Mouse (Mus musculus): ENCODE results near the gene Golgb1. TPM values are rescaled to one million over a fixed set of nuclear protein-coding genes. Genes with fewer than 3 reads are reported as not detected.

Gene Golgb1
- polyA plus RNA-seq, 2 experiments from 2014 or later, result 39.5 to 40.1 TPM

DNA sequence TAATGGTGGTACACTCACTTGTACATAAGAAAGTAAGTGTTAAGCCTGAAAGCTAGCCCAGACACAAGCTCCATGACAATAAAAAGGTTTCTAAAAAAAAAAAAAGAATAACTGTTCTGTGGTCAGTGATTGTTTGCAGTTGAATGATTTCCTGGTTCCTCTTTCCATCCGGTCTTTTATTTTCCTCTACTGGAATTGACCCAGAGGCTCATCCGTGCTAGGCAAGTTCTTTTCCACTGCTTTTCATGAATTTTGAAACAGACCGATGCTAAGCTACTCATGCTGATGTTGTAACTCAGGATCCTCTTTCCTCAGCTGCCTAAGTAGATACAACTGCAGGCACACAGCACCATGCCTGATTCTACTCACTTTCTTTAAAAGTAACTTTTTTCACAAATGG, 45.5 kb downstream of the Golgb1 start:
- ATAC-seq, result no peak

DNA sequence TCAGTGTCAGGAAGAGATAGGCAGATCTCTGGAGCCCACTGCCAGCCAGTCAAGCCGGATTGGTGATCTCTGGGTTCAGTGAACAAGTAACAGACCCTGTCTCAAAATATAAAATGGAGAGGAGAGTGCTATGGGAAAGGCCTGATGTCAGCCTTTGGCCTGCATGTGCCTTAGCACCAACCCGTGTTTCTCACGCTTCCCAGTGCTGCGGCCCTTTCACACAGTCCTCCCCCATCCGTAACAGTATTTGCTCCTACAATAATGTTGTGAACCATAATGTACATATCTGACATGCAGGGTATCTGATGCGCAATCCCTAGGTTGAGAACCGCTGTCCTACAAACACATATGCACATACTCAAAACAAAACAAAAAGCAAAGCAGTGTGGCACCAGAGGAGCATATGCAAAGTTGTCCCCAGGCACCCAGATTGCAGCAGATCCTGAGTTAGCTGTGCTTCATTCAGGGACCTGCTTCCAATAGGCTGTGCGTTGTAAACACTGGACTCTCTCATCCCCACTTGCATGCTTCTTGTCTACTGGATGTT, 46.2 kb downstream of the Golgb1 start:
- ATAC-seq, result no peak

DNA sequence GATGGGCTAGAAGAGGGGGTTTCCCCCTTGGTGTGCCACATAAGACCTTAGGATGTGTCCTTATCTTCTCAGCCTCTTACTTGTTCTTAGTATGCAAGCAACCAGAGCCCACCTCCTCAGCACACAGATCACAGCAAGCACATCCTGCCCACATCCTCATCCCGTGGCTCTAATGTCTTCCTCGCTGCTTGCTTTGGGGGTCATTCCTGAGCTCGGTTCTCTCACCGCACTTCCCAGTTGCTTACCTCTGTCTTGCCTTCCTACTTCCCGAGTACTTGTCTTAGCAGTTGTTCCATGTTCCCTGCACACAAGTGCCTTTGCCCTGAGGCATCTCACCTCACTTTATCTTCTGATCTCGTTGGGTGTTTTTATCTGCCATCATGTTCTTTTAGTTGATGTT, 47.0 kb downstream of the Golgb1 start:
- peak; percentile 81 for ATAC-seq

DNA sequence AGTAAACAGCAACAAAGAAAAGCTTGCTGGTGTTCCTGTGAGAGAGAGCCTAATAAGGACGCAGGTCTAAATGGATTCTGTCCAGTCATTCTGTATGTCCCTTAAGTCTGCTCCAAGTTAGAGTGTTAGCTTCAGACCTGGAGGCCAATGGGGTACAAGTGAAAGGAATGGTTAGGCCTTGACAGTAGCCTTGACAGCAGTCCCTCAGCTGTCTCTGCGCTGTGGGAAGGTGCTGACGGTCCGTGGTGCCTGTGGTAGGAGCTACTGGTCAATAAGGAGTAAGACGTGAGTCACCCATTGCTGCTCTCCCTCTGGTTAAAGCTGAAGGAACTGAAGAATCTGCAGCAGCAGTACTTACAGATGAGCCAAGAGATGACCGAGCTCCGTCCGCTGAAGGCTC, 49.4 kb downstream of the Golgb1 start:
- no peak for ATAC-seq

DNA sequence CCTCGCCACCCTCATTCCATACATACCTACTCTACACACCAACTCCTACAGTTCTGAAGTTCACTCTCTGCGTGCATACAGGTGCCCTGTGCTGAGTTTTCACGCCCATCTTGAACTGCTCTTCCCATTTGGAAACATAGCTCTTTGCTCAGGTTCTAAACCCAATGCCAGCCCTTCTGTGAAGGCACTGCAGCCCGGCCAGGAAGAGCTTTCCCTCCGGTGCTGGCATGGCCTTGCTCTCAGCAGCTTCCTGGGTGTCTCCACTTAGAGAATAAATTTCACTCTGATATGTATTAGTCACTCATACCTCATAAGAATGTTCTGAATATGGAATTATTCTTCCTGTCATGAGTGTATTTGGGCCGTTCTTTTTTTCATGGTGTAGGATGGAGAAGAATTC, 50.4 kb downstream of the Golgb1 start:
- no peak for ATAC-seq

DNA sequence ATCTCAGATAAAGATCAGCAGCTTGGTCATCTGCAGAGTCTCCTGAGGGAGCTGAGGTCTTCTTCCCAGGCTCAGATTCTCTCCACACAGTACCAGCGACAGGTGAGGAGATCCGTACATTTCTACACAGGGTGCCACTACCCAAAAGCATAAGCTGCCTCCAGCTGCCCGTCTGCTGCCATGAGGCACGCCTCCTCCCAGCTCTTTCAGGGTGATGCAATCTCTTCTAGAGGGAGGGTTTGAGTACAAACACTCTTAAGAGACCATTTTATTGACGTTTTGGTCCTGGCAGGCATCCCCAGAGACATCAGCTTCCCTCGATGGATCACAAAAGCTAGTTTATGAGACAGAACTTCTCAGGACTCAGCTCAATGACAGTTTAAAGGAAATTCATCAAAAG, 50.9 kb downstream of the Golgb1 start:
- no peak for ATAC-seq

DNA sequence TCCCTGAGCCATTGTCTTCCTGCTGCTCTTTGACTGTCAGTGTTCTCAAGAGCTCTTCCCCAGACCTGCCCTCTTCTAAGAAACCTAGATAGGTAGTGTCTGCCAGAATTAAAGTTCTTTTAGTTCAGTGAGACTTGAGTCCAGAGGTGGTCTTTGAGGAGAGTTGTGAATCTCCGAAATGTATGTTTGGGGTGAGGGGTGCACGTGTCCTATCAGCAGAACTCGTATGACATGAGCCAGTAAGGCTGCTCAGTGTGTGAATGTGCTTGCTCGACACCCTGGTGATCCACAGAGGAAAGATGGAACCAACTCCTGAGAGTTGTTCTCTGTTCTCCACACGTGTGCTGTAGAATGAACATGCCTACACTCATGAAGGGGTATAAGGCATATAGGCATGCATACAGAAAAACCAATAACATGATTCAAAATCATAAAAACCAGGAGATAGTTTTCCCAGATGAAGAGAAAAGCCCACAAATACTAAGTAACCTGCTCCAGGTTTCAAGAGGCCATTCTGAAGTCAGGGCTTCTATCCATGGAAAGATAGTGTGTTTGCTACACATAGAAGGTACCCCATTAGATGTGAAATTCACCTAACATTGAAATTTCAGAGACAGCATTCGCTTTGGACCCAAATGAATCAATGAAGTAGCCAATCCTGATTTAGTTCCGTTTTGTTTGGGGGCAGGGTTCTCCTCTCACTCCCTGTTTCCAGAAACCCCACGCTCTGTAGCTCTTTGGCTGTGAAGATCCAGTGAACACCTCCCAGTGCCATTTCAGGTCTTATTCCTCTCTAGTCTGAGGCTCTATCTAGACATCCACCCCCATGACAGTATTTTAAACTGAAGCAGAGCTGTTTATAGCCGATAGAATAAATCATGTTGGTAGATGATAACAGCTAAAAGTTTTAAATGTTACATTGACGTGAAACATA, 51.8 kb downstream of the Golgb1 start:
- ATAC-seq, result no peak

DNA sequence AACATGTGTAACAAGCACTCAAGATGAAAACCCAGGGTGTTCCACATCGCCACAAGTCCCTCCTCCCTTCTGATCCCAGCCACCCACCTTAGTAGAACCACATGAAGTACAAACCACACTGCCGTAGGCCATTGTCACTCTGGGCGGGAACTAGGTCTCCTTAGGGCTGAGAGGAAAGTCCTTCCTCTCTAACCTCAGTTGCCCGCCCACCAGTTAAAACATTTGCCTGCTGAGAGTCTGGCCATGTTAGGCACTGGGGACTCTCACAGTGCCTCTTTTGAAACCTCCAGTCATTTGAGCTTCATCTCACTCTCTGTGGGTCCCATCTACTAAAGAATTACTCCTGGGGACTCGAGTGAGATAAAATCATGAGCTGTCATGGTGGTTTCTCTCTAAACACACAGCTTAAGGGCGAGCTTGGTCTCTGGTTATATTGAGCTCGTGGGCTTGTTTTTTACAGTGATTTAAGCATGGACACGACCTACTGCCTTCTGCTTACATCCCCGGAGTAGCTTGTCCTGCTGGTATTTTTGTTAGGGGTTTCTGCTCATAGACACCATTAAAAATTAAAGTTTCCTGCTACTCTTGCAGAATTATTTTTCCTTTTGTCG, 52.7 kb downstream of the Golgb1 start:
- peak; percentile 74 for ATAC-seq

DNA sequence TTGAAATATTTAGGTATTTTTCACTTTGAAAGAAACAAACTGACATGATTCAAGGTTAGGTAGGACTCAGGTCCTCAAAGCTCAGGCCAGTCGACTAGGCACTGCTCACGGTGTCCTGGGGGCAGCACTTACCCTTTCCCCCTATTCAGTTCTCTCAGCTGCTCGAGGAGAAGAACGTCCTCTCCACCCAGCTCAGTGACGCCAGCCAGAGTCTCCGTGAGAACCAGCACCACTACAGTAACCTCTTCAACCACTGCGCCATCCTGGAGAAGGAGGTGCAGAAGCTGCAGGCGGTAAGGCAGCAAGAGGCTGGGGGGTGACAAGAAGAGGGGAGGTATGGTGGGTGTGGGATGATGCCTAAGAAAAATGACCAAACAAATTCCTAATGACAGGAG, 53.2 kb downstream of the Golgb1 start:
- ATAC-seq, result no peak

DNA sequence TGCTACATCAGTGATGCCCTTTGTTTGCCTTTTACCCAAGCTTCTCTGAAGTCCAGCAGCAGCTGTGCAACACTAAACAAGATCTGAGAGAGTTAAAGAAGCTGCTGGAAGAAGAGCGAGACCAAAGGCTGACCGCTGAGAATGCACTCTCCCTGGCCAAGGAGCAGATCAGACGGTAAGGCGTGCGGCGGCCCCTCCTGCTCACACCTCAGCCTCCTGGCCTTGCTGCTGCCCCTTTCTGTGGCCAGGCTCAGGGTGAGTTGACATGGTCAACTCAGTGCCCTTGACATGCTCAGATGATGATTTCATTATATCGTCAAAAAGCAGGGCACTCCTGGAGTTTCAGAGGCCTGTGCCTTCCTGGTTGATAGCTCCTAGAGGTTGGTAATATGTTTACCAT, 54.3 kb downstream of the Golgb1 start:
- no peak for ATAC-seq

DNA sequence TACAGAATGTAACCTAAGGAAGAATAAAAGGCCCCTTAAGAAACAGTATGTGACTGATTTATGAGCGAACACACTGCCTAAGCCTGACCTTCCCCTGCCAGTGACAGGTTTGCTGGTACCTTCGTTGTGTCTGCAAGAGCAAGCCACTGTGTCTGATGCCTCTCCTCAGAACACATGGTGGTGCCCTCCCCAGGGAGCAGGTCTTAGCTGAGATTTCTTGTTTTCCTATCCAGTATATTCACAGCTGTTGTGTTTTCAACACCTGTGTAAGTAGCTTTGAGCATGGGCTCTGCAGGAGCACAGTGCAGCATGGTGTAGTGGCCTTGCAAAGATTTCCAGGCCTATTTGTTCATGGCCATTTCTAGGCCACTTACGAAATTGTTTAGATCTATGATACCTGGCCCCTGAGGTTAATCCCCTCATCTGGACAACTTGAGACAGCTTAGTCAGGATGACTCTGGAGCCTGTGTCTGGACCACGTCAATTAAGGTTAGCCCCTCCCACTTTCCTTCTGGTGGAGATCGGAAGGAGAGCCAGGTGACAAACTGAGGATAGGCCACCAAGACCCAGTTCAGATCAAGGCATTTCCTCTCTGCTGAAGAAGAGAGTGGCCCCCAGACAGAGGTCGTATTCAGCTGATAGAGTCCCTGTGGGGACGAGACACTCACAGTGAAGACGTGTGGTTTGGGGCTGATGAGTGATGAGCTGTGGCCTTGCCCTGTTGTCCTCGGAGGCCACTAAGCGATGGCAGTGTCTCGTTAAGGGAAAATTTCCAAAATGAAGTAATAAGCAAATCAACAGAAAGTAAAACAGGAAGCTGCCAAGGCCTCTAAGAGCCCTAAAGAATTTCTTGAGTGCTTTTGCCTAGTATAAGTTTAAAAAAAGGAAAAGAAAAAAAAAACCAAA, 55.5 kb downstream of the Golgb1 start:
- no peak for ATAC-seq

DNA sequence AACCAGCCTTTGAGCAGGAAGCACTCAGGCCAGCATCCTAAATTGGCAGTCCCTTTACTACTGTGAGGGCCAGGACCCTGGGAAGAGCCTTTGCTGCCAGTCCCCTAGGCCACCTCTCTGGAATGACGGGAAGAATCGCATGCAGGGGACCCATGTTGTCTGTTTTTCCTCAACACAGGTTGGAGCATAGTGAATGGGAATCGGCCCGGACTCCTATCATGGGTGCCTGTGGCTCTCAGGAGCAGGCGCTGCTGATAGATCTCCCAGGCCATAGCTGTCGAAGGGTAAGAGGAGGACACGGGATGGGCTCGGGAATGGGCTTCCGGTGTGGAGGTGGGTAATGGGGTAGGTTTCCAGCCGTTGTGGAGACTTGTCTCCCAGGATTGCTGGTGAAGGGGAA, 56.4 kb downstream of the Golgb1 start:
- no peak for ATAC-seq

DNA sequence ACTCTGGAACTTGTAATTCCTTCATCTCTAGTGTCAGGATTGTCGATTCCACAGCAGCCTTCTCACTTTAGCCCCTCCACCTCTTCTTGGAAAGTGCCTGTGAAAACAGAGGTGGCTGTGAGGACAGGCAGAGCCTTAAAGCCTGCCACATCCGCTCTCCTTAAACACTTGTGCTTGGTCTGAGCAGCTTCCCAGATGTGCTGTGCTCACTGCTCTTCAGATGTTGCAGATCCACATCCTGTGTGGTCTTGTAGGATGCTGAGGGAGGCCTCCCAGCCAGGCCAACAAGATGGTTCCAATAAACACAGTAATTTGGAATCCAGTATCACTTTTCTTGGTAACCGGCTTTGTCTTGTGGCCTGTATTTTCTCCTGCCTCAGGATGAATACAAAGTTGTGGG, 57.0 kb downstream of the Golgb1 start:
- no peak for ATAC-seq

DNA sequence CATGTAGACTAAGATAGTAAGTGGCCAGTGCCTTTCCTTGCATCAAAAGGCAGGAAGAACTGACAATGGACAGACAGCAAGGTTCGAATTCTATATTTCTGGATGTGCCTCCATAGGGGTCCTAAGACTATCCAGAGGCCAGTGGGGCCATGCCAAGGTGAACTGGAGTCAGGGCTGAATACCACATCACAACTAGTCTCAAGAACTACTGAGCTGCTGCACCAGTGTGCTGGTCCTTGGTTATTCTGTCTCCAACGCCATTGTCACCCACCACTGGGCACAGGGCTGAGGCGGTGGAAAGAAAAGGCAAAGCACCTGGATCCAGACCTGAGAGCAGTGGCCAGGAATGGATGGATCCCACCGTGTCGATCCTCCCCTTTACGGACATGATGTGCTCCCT, 57.6 kb downstream of the Golgb1 start:
- no peak for ATAC-seq

DNA sequence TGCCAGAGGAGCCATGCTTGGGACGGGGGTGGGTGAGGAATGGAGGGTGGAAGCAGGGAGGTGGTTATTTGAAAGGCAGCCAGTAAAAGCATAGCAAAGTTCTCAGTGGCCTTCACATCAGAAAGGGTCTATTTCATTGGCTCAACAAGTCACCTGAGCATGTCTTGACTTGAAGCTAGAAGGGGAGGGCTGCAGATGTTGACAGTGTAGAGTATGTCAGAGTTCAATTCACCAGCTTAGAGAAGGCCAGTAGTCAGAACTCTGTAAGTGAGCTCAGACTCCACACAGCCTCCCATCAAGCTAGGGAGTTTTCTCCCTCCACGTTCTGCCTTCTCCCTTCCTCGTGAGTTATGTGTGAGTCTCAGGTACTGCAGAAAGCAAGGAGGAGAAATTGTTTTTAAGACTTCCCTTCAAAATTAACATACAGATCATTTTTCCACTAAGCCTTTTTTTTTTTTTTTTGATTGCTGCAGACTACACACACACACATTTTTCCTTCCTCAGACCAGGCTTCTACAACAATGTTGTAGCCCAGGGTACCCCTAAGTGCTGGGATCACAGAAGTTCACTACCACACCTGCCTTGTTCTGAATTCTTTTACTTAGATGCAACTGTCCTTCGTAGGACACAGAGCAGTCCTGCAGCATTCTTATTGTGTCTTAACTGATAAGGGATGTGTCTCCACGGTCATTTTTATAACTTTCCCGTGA, 59.3 kb downstream of the Golgb1 start:
- peak; percentile 53 for ATAC-seq

DNA sequence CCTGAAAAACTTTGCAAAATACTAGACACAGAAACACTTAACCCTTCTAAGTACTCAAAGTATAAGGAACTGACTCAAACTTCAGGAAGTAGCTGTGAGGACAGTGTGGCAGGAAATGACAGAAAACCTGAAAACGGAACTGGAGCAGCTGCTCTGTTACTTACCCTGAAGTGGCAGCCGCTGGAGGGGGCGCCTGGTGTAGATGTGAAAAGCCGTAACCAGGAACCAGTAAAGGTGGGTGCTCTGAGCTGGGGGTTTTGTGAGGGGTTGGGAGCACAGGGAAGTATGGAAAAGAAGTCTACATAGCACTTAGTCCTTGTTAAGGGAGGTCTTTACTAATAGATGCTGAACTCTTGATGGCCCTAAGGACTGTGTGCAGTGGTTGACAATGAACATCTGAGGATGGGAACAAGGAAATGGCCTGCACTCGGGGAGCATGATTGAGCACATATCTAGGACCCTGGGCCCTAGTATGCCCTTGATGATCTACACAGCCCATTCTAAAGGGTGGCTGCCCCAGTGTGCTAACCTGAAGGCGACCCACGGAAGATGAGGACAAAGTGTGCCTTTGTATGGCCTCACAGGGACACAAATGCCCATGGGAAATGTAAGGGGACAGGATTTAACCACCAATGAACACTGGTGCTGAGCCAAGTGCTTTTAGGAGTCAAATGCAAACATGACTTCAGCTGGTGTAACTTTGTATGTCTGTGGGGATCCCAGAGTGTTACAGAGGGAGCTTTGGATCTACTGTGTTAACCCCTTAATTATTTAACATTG, 60.1 kb downstream of the Golgb1 start, which contains the start of gene Hcls1:
TSS of gene Hcls1 (plus strand) at position 143 of the 780 bp plus-strand sequence.
- ATAC-seq, result peak; percentile 89

DNA sequence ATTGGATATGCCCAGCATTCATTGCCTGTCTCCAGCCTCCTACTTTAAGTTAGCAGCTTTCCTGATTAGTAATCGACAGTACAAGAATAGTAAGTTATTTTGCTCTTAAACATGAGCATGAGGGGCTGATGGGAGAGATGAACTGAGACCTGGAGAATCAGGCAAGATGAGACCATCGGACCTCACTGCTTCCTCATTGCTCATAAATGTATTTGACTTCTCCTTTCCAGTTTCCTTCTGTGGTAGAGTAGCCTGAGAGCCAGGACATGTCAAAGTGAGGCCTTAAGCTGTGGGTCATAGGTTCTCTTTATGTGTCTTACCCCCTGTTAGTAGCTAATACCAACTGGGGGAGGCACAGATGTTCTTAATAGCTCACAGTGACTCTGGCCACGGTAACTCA, 60.9 kb downstream of the Golgb1 start:
- no peak for ATAC-seq

DNA sequence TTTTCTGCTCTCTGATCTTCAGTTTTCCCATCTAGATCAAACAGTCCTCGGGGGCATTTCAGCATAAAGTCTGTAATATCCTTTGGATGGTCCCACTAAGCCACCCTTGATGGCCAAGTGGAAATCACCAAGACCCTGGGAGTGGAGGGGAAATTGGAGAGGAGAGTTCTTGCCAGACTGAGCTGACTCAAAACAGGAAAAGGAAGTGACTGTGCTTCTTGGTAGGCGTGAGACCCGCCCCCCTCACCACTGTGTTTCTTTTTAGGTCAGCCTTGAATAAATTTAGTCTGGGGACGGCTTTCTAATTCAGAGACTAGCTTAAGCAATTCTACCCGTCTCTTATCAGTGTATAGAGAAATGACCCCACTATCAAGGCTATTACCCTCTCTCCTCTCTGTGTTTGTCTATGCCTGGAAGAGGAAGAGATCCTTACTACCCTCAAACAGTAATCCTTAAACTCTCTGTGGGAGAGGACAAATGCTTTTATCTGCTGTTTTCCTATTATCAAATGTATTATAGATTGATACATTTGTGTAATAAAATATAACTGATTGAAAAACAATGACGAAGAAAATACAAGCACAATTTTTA, 66.3 kb downstream of the Golgb1 start:
- peak; percentile 95 for ATAC-seq

DNA sequence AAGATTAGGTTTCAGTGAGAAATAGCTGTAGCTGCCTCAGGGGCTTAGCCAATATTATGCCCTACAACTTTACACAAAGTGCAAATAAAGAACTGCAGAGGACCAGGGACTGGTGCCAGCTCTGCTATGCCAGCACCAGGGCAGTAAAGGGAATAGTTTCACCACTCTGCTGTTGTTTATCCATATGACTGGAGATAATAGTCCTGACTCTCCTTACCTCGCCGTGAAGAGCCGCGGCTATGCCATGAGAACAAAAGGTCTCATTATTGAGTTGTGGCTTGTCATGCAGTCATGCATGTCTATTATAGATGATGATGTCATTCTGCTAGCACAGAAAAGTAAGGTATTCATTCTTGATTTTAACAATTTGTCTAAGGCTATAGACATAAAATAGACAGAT, 67.0 kb downstream of the Golgb1 start:
- ATAC-seq, result no peak

DNA sequence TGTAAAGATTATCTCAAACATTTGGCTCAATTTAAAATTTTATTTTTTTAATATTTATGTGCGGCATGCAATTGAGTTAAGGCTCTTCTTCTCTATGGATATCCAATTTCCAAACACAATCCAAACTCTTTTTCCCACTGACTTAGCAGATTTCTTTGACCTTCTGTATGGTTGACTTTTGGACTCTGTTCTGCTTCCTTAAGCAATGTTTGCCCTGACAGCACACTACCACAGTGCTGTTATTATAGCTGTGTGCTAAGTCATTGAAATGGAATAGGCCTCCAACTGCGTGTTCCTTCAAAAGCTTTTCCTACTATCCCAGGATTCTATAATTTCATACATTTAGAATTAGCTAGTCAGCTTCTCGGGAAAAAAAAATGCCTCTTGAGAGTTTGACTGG, 68.7 kb downstream of the Golgb1 start:
- no peak for ATAC-seq

DNA sequence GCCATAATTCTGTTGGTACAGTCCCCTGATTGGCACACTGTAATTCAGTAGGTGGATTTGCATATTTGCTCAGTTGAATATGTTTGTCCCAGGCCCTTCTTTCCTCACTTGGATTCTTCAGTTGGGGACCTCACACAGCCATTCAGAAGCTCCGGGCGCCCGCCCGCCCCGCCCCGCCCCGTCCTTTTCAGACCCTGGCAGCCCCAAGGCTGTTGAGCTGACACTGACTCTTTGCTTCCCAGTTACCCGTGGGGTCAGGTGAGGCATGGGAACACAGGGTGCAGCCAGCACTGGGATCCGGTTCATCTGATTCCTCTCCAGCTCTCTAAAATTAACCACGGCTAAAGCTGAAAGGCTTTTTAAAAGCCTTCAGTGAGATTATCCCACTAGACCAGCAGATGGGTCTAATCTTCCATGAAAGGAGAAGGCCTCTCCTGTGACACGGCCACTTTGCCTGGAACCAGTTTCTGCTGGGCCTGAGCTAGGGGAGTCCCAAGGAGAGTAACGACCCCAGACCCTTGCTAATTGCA, 70.0 kb downstream of the Golgb1 start:
- ATAC-seq, result no peak
